Mouse (Mus musculus): ENCODE data around the gene Gm49336. TPM values are rescaled to one million over a fixed set of nuclear protein-coding genes. Genes with fewer than 3 reads are reported as not detected.
A peak's percentile ranks its signal among the peaks of the same experiment; 100 is the strongest.

Gm49336 gene
- polyA plus RNA-seq, 1 experiment = not detected

DNA sequence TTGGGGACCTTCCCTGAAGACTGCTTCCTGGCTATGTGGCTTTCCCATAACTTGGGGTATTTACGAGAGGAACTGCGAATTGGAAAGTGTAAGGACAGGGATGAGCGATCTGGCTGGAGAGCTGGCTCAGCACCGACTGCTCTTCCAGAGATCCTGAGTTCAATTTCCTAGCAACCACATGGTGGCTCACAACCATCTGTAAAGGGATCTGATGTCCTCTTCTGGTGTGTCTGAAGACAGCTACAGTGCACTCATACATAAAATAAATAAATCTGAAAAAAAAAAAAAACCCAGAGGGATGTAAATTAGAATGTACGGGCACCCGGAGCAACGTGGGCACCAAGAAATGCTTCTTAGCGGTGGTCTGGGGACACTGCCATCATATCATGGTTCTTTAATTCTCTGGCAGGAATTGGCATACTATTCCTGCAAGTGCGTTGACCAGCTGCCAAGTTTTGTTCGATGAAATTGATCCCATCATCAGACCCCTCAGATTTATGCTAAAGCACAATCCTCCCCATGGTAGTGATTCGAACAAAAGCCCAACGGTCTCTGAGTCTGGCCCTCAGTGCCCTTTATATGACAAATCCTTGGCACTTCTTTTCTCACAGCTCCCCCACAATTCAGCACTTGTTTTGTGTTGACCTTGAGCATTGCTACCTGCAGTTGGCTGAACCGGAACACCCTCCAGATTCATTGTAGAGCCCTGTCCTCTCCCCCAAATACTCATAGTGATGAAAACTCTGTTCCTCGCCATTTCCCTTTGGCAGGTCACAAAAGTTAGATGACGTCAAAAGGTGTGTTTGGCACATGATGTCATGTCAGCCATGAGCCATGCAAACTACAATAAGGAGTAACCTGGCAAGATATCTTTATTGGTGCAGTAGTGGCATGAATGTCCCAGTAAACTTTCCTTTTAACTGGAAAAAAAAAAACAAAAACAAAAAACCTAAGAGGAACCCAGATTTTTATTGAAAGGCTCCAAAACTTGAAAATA lies 995 bp upstream of the Gm49336 start:
- WGBS = 10% methylated on average over 15 of the region's 15 CpGs
- H3K4me1 ChIP-seq (ENCODE audit: control insufficient read depth, insufficient read depth, low read length) = peaks cover 3% of the 10 kb centered on the region; the same call in 1 of the 2 replicates
- TF ChIP-seq POLR2A (IDR thresholded peaks at IDR 0.05; ENCODE audit: insufficient read depth, low read depth, low read length) (no peak), CTCF (IDR thresholded peaks at IDR 0.05; ENCODE audit: insufficient read depth, low read depth, low read length) (no peak)
- H3K4me3 ChIP-seq (ENCODE audit: insufficient read depth, low read depth, low read length) = peak overlapping the region; percentile 65
- peak overlapping the region; percentile 80 for H3K27ac ChIP-seq (ENCODE audit: insufficient read depth, low read depth, low read length)

DNA sequence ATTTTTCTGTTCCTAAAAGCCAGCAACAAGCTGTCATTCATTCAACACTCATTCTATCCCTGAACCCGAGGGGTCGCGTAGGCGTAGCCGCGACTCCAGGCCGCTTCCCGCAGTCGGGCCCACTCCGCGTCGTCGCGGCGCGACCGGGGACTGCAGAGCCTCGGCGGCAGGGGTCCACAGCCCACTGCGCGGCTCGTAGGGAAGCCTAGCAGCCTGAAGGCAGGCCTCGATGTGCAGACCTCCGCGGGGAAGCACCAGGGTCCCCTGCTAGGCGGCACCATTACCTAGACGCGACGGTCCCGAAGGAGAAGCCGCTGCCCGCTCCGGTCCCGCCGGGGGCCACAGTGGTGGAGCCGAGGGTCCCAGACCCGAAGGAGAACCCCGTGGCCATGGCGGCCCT lies 428 bp downstream of the Gm49336 start:
- WGBS = under 1% methylated on average over 39 of the region's 39 CpGs

DNA sequence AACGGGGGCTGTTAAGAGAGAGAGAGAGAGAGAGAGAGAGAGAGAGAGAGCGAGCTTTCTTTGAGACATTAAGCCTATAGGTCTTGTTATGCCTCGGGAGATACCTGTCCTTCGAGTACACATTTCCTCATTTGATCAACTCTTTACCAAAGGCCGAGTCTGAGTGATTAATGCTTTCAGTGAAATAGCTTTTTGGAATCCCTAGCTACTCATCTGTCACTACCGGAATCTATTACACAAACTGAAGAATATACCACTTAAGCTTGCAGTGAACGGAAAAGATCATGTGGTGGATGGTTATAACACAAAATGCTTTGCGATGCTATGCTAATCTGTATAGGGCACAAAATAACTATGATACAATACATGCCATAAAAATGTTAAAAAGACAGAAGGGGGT lies 941 bp downstream of the Gm49336 start:
- TF ChIP-seq CTCF (IDR thresholded peaks at IDR 0.05; ENCODE audit: insufficient read depth, low read depth, low read length) (no peak), POLR2A (IDR thresholded peaks at IDR 0.05; ENCODE audit: insufficient read depth, low read depth, low read length) (no peak)
- Histone ChIP-seq H3K27ac (ENCODE audit: insufficient read depth, low read depth, low read length) (no peak overlapping the region), H3K4me1 (ENCODE audit: control insufficient read depth, insufficient read depth, low read length) (peaks cover 3% of the 10 kb centered on the region; the same call in 1 of the 2 replicates), H3K4me3 (ENCODE audit: insufficient read depth, low read depth, low read length) (no peak overlapping the region)
- WGBS = 4% methylated on average over 8 of the region's 8 CpGs

More for the DNA sequence above, 428 bp downstream of the Gm49336 start:
- TF ChIP-seq POLR2A (IDR thresholded peaks at IDR 0.05; ENCODE audit: insufficient read depth, low read depth, low read length) = no peak
- no peak for TF ChIP-seq CTCF (IDR thresholded peaks at IDR 0.05; ENCODE audit: insufficient read depth, low read depth, low read length)
- Histone ChIP-seq H3K4me1 (ENCODE audit: control insufficient read depth, insufficient read depth, low read length) (peaks cover 3% of the 10 kb centered on the region; the same call in 1 of the 2 replicates), H3K4me3 (ENCODE audit: insufficient read depth, low read depth, low read length) (peak overlapping the region; percentile 65), H3K27ac (ENCODE audit: insufficient read depth, low read depth, low read length) (peak overlapping the region; percentile 66)

GRCm38 (mm10) chr14:60238551-60238950 lies 12.8 kb downstream of the Gm49336 start:
- Histone ChIP-seq H3K27ac (ENCODE audit: insufficient read depth, low read depth, low read length) (no peak overlapping the region), H3K4me3 (ENCODE audit: insufficient read depth, low read depth, low read length) (no peak overlapping the region), H3K4me1 (ENCODE audit: control insufficient read depth, insufficient read depth, low read length) (no peaks in the 10 kb centered on the region)
- TF ChIP-seq POLR2A (IDR thresholded peaks at IDR 0.05; ENCODE audit: insufficient read depth, low read depth, low read length) (no peak), CTCF (IDR thresholded peaks at IDR 0.05; ENCODE audit: insufficient read depth, low read depth, low read length) (no peak)
- WGBS = 72% methylated on average over 3 of the region's 3 CpGs

- Histone ChIP-seq H3K27ac (ENCODE audit: insufficient read depth, low read depth, low read length) (no peak overlapping the region), H3K4me1 (ENCODE audit: control insufficient read depth, insufficient read depth, low read length) (no peaks in the 10 kb centered on the region), H3K4me3 (ENCODE audit: insufficient read depth, low read depth, low read length) (no peak overlapping the region)
- WGBS = 87% methylated on average over 10 of the region's 10 CpGs
- TF ChIP-seq POLR2A (IDR thresholded peaks at IDR 0.05; ENCODE audit: insufficient read depth, low read depth, low read length) = no peak
- no peak for TF ChIP-seq CTCF (IDR thresholded peaks at IDR 0.05; ENCODE audit: insufficient read depth, low read depth, low read length)
Measured at GRCm38 (mm10) chr14:60219886-60220285, 31.4 kb downstream of the Gm49336 start.

- TF ChIP-seq POLR2A (IDR thresholded peaks at IDR 0.05; ENCODE audit: insufficient read depth, low read depth, low read length) = no peak
- WGBS = 97% methylated on average over 4 of the region's 4 CpGs
- no peak overlapping the region for H3K27ac ChIP-seq (ENCODE audit: insufficient read depth, low read depth, low read length)
- H3K4me3 ChIP-seq (ENCODE audit: insufficient read depth, low read depth, low read length) = no peak overlapping the region
- H3K4me1 ChIP-seq (ENCODE audit: control insufficient read depth, insufficient read depth, low read length) = no peaks in the 10 kb centered on the region
Measured at GRCm38 (mm10) chr14:60217616-60218015, 33.7 kb downstream of the Gm49336 start.

GRCm38 (mm10) chr14:60216125-60216524 lies 35.2 kb downstream of the Gm49336 start:
- TF ChIP-seq POLR2A (IDR thresholded peaks at IDR 0.05; ENCODE audit: insufficient read depth, low read depth, low read length) (no peak), CTCF (IDR thresholded peaks at IDR 0.05; ENCODE audit: insufficient read depth, low read depth, low read length) (no peak)
- 96% methylated on average over 1 of the region's 1 CpGs for WGBS
- Histone ChIP-seq H3K4me3 (ENCODE audit: insufficient read depth, low read depth, low read length) (no peak overlapping the region), H3K4me1 (ENCODE audit: control insufficient read depth, insufficient read depth, low read length) (no peaks in the 10 kb centered on the region), H3K27ac (ENCODE audit: insufficient read depth, low read depth, low read length) (no peak overlapping the region)

- no peak for TF ChIP-seq POLR2A (IDR thresholded peaks at IDR 0.05; ENCODE audit: insufficient read depth, low read depth, low read length)
- TF ChIP-seq CTCF (IDR thresholded peaks at IDR 0.05; ENCODE audit: insufficient read depth, low read depth, low read length) = no peak
- H3K27ac ChIP-seq (ENCODE audit: insufficient read depth, low read depth, low read length) = no peak overlapping the region
- H3K4me3 ChIP-seq (ENCODE audit: insufficient read depth, low read depth, low read length) = no peak overlapping the region
- 100% methylated on average over 3 of the region's 3 CpGs for WGBS
- no peaks in the 10 kb centered on the region for H3K4me1 ChIP-seq (ENCODE audit: control insufficient read depth, insufficient read depth, low read length)
Measured at GRCm38 (mm10) chr14:60215000-60215399, 36.3 kb downstream of the Gm49336 start.

DNA sequence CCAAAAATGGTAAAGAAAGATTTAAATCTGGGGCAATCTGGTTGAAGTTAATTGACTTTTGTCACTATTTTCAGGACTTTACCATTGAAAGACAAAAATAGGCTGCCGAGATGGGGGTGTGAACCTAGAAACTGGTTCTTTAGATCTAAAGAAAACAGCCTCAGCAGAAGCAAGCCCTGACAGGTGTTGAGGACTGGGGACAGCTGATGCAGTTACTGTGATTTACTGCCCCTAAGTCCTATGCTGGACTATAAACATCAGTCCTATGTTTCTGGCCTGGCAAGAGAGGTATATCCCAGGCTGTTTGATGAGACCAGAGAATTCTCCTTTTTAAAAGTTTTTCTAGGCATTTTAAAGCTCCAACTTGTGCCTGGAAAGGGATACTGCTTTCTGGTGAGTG lies 37.3 kb downstream of the Gm49336 start:
- no peak overlapping the region for H3K4me3 ChIP-seq (ENCODE audit: insufficient read depth, low read depth, low read length)
- no peak overlapping the region for H3K27ac ChIP-seq (ENCODE audit: insufficient read depth, low read depth, low read length)
- H3K4me1 ChIP-seq (ENCODE audit: control insufficient read depth, insufficient read depth, low read length) = no peaks in the 10 kb centered on the region
- 62% methylated on average over 1 of the region's 1 CpGs for WGBS
- TF ChIP-seq POLR2A (IDR thresholded peaks at IDR 0.05; ENCODE audit: insufficient read depth, low read depth, low read length) (no peak), CTCF (IDR thresholded peaks at IDR 0.05; ENCODE audit: insufficient read depth, low read depth, low read length) (no peak)
